Mouse (Mus musculus): ENCODE data around the gene Ttc7b.

- no peak for TF ChIP-seq ZC3H11A (IDR thresholded peaks at IDR 0.05; ENCODE audit: borderline replicate concordance, low read depth, low read length)
- no peak for TF ChIP-seq MAFK (IDR thresholded peaks at IDR 0.05; ENCODE audit: insufficient read depth, low read depth, low read length)
- no peak for TF ChIP-seq CHD2 (IDR thresholded peaks at IDR 0.05; ENCODE audit: low read depth, low read length)
- no peak for TF ChIP-seq ZNF384 (IDR thresholded peaks at IDR 0.05; ENCODE audit: low read depth, low read length)
- no peak for TF ChIP-seq HCFC1 (IDR thresholded peaks at IDR 0.05; ENCODE audit: borderline replicate concordance, insufficient read depth, low read length)
These were observed 262.8 kb downstream of the Ttc7b start for GRCm38 (mm10) chr12:100257779-100258178.
